Mouse (Mus musculus) c-Kit-negative CD71-positive TER-119-positive erythroid progenitor cells, embryonic 14.5 days (primary cell): ENCODE measurements around the gene Tfap2c.

Experiments used
- DNase-seq: peaks from one replicate; pipeline ENCODE4 v3.0.0-alpha.2; 2013; ENCODE audit warnings: low read depth, low spot score

Gene Tfap2c

GRCm38 (mm10) chr2:172549371-172550155 is at the start of gene Tfap2c:
Gene Tfap2c (plus strand): TSS chr2:172549593.
- no peak for DNase-seq

- DNase-seq = no peak
Observed at GRCm38 (mm10) chr2:172500752-172501316, 48.6 kb upstream of the Tfap2c start.

GRCm38 (mm10) chr2:172501341-172501740 is 48.1 kb upstream of the Tfap2c start:
- no peak for DNase-seq

GRCm38 (mm10) chr2:172502168-172502567 is 47.2 kb upstream of the Tfap2c start:
- no peak for DNase-seq

GRCm38 (mm10) chr2:172506121-172506520 is 43.3 kb upstream of the Tfap2c start:
- no peak for DNase-seq

- DNase-seq = no peak
Observed at GRCm38 (mm10) chr2:172510056-172510712, 39.2 kb upstream of the Tfap2c start.

GRCm38 (mm10) chr2:172510899-172511298 is 38.5 kb upstream of the Tfap2c start:
- no peak for DNase-seq

DNA sequence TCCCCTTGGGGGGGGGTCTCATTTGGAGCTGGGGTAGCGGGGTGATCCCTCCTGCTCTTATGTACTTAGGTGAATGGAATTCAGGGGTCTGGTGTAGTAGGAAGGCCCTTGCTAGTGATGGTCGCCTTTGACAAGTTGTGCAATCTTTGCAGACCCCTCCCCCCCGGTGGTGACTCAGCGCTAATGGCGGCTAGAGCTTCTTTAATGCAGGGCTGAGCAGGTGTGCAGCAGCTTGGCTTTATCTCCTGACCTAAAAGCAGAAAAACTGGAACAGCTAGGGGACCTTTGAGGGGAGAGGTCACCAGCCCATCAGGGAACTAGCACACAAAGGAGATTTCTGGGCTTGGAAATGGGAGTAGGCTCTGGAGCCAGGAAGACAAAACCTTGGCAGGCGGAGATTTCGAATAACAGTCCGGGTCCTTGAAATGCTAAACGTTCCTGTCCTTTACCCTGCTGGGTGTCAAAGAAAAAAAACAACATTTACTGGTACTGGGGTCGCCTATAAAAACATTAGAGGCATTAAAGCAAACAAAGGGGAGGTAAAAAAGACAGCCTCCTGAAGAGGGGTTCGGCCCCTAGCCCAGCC is 32.9 kb upstream of the Tfap2c start:
- DNase-seq = no peak

- DNase-seq = no peak
Observed at GRCm38 (mm10) chr2:172520616-172521371, 28.6 kb upstream of the Tfap2c start.

DNA sequence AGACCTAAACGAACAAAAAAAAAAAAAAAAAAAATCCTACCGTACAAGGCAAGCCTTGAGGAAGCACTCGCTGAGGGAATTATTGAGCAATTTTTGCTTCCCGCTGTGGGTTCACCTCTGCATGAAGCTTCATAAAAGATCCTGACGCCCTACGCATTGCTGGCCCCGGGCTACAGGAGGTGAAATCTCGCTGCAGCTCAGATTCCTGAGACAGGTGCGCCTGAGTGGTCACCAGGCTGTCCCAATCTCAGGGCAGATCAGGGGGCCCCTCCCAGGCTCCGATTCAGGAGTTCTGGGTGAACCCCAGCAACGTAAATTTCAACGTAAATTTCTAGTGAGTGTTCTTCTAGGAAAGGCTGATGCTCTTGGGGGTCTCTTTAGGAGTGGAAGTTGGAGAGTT is 26.9 kb upstream of the Tfap2c start:
- no peak for DNase-seq

GRCm38 (mm10) chr2:172527175-172527574 is 22.2 kb upstream of the Tfap2c start:
- no peak for DNase-seq

- DNase-seq = no peak
Observed at GRCm38 (mm10) chr2:172543987-172544386, 5.4 kb upstream of the Tfap2c start.

- DNase-seq = no peak
Observed at GRCm38 (mm10) chr2:172544601-172545127, 4.7 kb upstream of the Tfap2c start.

DNA sequence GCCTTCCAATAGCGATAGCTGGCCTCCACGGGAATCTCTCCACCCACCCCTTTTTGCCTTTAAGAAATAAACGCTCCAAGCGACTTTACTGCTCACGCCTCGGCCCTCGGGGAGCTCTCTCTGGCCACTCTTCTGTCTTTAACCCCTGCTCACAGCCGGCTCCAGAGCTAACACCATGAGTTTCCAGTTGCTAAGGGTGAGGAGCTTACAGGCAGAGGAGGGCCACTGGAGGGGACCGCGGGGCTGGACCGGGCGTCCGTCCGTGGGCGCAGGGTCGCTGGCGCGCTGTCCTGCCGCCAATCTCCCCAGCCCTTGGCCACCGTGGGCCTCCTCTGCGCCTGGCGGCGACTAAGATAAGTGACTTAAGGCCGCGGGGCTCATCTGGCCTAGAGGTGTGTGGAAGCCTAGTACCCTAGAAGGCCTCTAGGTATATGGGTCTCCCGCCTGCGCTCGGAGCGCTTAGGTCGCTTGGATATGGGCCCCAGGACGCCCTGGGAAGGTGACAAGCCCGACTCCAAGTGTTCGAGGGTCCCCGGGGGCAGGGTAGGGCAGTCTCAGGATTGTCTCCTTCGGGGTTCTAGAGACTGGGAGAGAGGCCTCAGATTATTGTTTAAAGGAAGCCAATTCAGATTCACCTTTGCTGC is 3.7 kb upstream of the Tfap2c start:
- DNase-seq = no peak

GRCm38 (mm10) chr2:172546551-172546950 is 2.8 kb upstream of the Tfap2c start:
- no peak for DNase-seq

- no peak for DNase-seq
Observed at GRCm38 (mm10) chr2:172547116-172547515, 2.3 kb upstream of the Tfap2c start.

DNA sequence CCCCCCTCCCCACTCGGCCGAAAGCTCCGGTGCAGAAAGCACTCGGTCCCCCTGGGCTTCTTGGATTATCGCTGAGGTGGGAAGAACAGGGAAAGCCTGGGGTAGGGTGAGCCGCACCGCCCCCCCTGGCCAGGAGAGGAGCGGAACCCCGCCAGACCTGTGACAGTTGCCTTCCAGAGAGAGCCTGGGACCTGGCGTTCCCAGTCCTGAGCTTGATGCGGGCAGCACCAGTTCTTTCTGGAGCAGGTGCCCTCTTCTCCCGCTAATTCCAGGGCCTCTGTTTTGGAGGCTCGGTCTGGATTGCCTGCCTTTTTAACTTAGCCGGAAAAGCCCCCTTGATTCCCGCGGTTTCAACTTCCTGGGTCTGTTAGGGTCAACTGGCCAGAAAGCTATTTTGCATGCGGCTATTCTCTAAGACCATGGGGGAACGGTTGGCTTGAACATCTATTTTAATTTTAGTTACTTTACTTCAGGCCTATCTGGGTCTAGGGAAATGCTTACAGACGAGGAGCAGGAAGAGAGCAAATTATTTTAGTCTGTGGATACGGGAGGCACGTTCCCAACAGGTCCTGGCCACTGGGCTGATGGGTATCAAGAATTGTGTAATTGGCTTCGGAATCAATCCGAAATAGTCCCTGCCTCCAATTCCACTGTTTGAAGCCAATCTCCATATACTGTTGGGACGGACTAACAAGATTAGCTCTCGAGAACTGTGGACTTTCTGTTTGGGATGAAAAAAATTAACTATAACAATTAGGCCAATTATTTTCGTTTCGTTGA is 1.4 kb upstream of the Tfap2c start:
- DNase-seq = no peak

- no peak for DNase-seq
Observed at GRCm38 (mm10) chr2:172548672-172549255, 629 bp upstream of the Tfap2c start.

DNA sequence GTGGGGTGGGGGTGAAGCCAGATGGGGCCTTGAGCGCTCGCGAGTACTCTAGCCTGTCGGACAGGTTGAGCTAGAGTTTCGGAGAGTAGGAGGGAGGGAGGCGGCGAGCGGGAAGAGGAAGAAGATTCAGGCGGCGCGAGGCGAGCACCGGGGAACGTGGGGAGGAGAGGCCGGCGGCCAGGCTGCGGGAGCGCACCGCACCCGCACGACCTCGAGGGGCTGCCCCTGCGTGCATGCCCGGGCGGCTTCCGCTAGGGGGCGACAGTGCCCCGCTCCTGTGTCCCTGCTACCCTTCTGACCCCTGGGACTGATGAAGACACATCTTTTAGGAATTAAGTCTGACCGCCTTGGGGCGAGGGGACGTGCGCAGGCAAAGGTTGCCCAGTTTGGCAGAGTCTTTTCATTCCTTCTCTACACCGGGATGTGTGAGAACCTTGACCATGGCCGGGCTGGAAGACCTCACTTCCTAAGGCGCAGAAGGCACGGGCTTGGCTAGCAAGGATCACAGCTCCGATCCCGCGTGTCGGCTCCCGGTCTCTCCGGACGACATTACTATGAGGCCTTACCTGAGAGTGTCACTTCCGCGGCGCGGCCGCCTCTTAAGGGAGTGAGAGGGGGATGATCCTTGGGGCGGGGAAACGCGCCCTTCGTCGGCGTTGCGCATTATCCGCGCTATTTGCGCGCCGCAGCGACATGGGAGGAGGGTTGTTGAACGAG is 1.1 kb downstream of the Tfap2c start:
- DNase-seq = no peak
